In genomic region chr1:191189671-191190372, GRCm38 (mm10) we compare ENCODE assay signal across 27 mouse cellular contexts. TPM values are rescaled to one million over a fixed set of nuclear protein-coding genes. Genes with fewer than 3 reads are reported as not detected.
A peak's percentile ranks its signal among the peaks of the same experiment; 100 is the strongest.
DNase-seq lines count a peak whose midpoint lies in the region; ATAC-seq and TF ChIP-seq lines count a peak whose summit lies in the region.
"Had no signal": no experiment of that assay in that cellular context is flagged by ENCODE, and none has a peak within 500 bp of the region (broad histone marks: within the 10 kb centered on the region; RNA-seq: fewer than 3 reads in every experiment).

No protein-coding gene starts in this region.

- no peak for TF ChIP-seq CTCF in hindbrain, postnatal 0 days (IDR thresholded peaks at IDR 0.05; ENCODE audit: low read depth)

- no peaks in the 10 kb centered on the region for H3K4me1 ChIP-seq in hindbrain, postnatal 0 days (ENCODE audit: insufficient read depth, low read length)
- peaks cover 11% of the 10 kb centered on the region for H3K4me1 ChIP-seq in hindbrain, embryonic 14.5 days (replicated peaks; ENCODE audit: control insufficient read depth, insufficient read depth, low read length)
- H3K4me1 ChIP-seq in liver, embryonic 11.5 days (replicated peaks; ENCODE audit: control insufficient read depth, insufficient read depth, low read length) = peaks cover 5% of the 10 kb centered on the region

- H3K27me3 ChIP-seq in hindbrain, postnatal 0 days (ENCODE audit: insufficient read depth, low read length) = peaks cover 33% of the 10 kb centered on the region
- H3K27me3 ChIP-seq in hindbrain, embryonic 14.5 days (ENCODE audit: control insufficient read depth, insufficient read depth, low read length) = peaks cover 52% of the 10 kb centered on the region
- H3K27me3 ChIP-seq in liver, embryonic 11.5 days (replicated peaks; ENCODE audit: control insufficient read depth, insufficient read depth, low read length) = peaks cover 77% of the 10 kb centered on the region

- no peaks in the 10 kb centered on the region for H3K36me3 ChIP-seq in hindbrain, postnatal 0 days (ENCODE audit: insufficient read depth, low read length)
- H3K36me3 ChIP-seq in hindbrain, embryonic 14.5 days (replicated peaks; ENCODE audit: control insufficient read depth, insufficient read depth) = no peaks in the 10 kb centered on the region
- H3K36me3 ChIP-seq in liver, embryonic 11.5 days (ENCODE audit: control insufficient read depth, insufficient read depth, low read length) = no peaks in the 10 kb centered on the region
- H3K36me3 ChIP-seq: forebrain, embryonic 12.5 days; hindbrain, embryonic 10.5 days; limb, embryonic 12.5 days; liver, embryonic 13.5 days; midbrain, embryonic 15.5 days had no signal

- no peak overlapping the region for H3K9ac ChIP-seq in hindbrain, postnatal 0 days (replicated peaks; ENCODE audit: low read length)
- no peak overlapping the region for H3K9ac ChIP-seq in hindbrain, embryonic 14.5 days
- H3K9ac ChIP-seq in liver, embryonic 11.5 days (ENCODE audit: low read depth, low read length) = no peak overlapping the region
- H3K9ac ChIP-seq: forebrain, embryonic 12.5 days; limb, embryonic 12.5 days; liver, embryonic 13.5 days; lung, embryonic 14.5 days; midbrain, embryonic 15.5 days had no signal

- no peak overlapping the region for H3K27ac ChIP-seq in hindbrain, postnatal 0 days
- no peak overlapping the region for H3K27ac ChIP-seq in hindbrain, embryonic 14.5 days
- no peak overlapping the region for H3K27ac ChIP-seq in liver, embryonic 11.5 days (ENCODE audit: low read depth, low read length)
- H3K27ac ChIP-seq: forebrain, embryonic 12.5 days; gastrocnemius, adult 2 months; hindbrain, embryonic 10.5 days; limb, embryonic 12.5 days; liver, embryonic 13.5 days; midbrain, embryonic 15.5 days had no signal

- peak; percentile 40; the same call in 1 of the 2 replicates for ATAC-seq in hindbrain, postnatal 0 days
- ATAC-seq in hindbrain, embryonic 14.5 days (ENCODE audit: low FRiP score) = no peak
- ATAC-seq in liver, embryonic 11.5 days (replicated peaks; ENCODE audit: low FRiP score) = no peak
- ATAC-seq: midbrain, embryonic 15.5 days had no signal

- WGBS in hindbrain, postnatal 0 days = 39% methylated on average over 6 of the region's 6 CpGs
- WGBS in hindbrain, embryonic 14.5 days = 50% methylated on average over 6 of the region's 6 CpGs
- WGBS in liver, embryonic 11.5 days = 34% methylated on average over 6 of the region's 6 CpGs

- no peak overlapping the region for H3K4me2 ChIP-seq in hindbrain, postnatal 0 days (ENCODE audit: low read depth, low read length)
- no peak overlapping the region for H3K4me2 ChIP-seq in hindbrain, embryonic 14.5 days (replicated peaks)
- no peak overlapping the region for H3K4me2 ChIP-seq in liver, embryonic 11.5 days
- H3K4me2 ChIP-seq: forebrain, embryonic 12.5 days; limb, embryonic 12.5 days; liver, embryonic 13.5 days; lung, embryonic 14.5 days; midbrain, embryonic 15.5 days had no signal

- peak; percentile 41 for DNase-seq in cerebellum, adult 11-12 months
- DNase-seq in cerebellum, postnatal 4 days (ENCODE audit: low spot score in 2 of 2) = no peak
- no peak for DNase-seq in hindbrain, postnatal 0 days (ENCODE audit: low spot score)
- no peak for DNase-seq in hindbrain, embryonic 14.5 days (ENCODE audit: low spot score)
- DNase-seq in R1 (ENCODE audit: low read depth, low spot score) = peak; percentile 63
- peak; percentile 8 to 28 for DNase-seq in cerebellum, postnatal 36 days
- DNase-seq in liver, embryonic 11.5 days (ENCODE audit: low spot score) = no peak
- no peak for DNase-seq in adrenal gland, postnatal 10 days
- DNase-seq: adrenal gland, adult 8-10 months; gastrocnemius, adult 2 months; kidney, postnatal 4 days; liver, embryonic 13.5 days; lung, embryonic 14.5 days; right cerebral cortex, postnatal 25 days; thymus, adult 18-20 months had no signal

- H3K4me3 ChIP-seq in hindbrain, postnatal 0 days (ENCODE audit: low read length) = no peak overlapping the region
- no peak overlapping the region for H3K4me3 ChIP-seq in hindbrain, embryonic 14.5 days (replicated peaks; ENCODE audit: low read length)
- H3K4me3 ChIP-seq in liver, embryonic 11.5 days (ENCODE audit: low read depth, low read length) = no peak overlapping the region
- H3K4me3 ChIP-seq: forebrain, embryonic 12.5 days; gastrocnemius, adult 2 months; hindbrain, embryonic 10.5 days; limb, embryonic 12.5 days; liver, embryonic 13.5 days; midbrain, embryonic 15.5 days had no signal

- H3K9me3 ChIP-seq in hindbrain, postnatal 0 days (ENCODE audit: low read length) = no peaks in the 10 kb centered on the region
- H3K9me3 ChIP-seq in hindbrain, embryonic 14.5 days (ENCODE audit: control insufficient read depth, low read length) = no peaks in the 10 kb centered on the region
- no peaks in the 10 kb centered on the region for H3K9me3 ChIP-seq in liver, embryonic 11.5 days (ENCODE audit: control insufficient read depth, low read length)
- H3K9me3 ChIP-seq: forebrain, embryonic 12.5 days; hindbrain, embryonic 10.5 days; limb, embryonic 12.5 days; liver, embryonic 13.5 days; midbrain, embryonic 15.5 days had no signal

RNA-seq across cellular contexts. Expression of gene Fam71a, which starts 25.2 kb away (rescaled TPM):
- total RNA-seq in hindbrain, postnatal 0 days (2014; rRNA removed) = not detected in 2 replicates
- not detected in 2 replicates for polyA plus RNA-seq in hindbrain, postnatal 0 days (2015; fragmentation: Nextera tagmentation; extraction: Ambion mirVana)
- polyA plus RNA-seq in hindbrain, embryonic 14.5 days (2014; fragmentation: Nextera tagmentation; extraction: Ambion mirVana) = not detected in 2 replicates
- polyA plus RNA-seq in liver, embryonic 11.5 days (2014; fragmentation: Nextera tagmentation; extraction: Ambion mirVana) = not detected in 2 replicates
- total RNA-seq in adrenal gland, postnatal 10 days (2021) = not detected
- total RNA-seq: adrenal gland, adult 8-10 months; gastrocnemius, adult 2 months; layer of hippocampus, postnatal 10 days; left cerebral cortex, adult 8-10 months had no signal
- polyA plus RNA-seq: embryonic facial prominence, embryonic 11.5 days; forebrain, embryonic 12.5 days; heart, embryonic 16.5 days; hindbrain, embryonic 10.5 days; intestine, embryonic 14.5 days; kidney, embryonic 14.5 days; limb, embryonic 12.5 days; liver, embryonic 13.5 days; lung, embryonic 14.5 days; midbrain, embryonic 15.5 days; spleen, adult 2 months; stomach, embryonic 14.5 days had no signal

RNA-seq across cellular contexts. Expression of gene Atf3, which starts 28.0 kb away (rescaled TPM):
- total RNA-seq in hindbrain, postnatal 0 days (2014; rRNA removed) = 1.6 and 1.8 TPM in 2 replicates
- polyA plus RNA-seq in hindbrain, postnatal 0 days (2015; fragmentation: Nextera tagmentation; extraction: Ambion mirVana) = 1.7 and 1.8 TPM in 2 replicates
- polyA plus RNA-seq in hindbrain, embryonic 14.5 days (2014; fragmentation: Nextera tagmentation; extraction: Ambion mirVana) = 1.4 and 1.8 TPM in 2 replicates
- 3.1 and 3.6 TPM in 2 replicates for polyA plus RNA-seq in liver, embryonic 11.5 days (2014; fragmentation: Nextera tagmentation; extraction: Ambion mirVana)
- 1 to 10 TPM; 1.2 to 5.4 TPM for total RNA-seq in adrenal gland, postnatal 10 days (2021)

Comparison
In these comparisons a context has a peak if more than half of its experiments do, and no peak if none do; other contexts are left out.
1. DNase-seq: peak in cerebellum, adult 11-12 months (single experiment), R1 (single experiment) and cerebellum, postnatal 36 days (2 of 2); none in cerebellum, postnatal 4 days (0 of 2), hindbrain, postnatal 0 days (single experiment), hindbrain, embryonic 14.5 days (single experiment), liver, embryonic 11.5 days (single experiment) and adrenal gland, postnatal 10 days (single experiment).